In the genomic region with DNA sequence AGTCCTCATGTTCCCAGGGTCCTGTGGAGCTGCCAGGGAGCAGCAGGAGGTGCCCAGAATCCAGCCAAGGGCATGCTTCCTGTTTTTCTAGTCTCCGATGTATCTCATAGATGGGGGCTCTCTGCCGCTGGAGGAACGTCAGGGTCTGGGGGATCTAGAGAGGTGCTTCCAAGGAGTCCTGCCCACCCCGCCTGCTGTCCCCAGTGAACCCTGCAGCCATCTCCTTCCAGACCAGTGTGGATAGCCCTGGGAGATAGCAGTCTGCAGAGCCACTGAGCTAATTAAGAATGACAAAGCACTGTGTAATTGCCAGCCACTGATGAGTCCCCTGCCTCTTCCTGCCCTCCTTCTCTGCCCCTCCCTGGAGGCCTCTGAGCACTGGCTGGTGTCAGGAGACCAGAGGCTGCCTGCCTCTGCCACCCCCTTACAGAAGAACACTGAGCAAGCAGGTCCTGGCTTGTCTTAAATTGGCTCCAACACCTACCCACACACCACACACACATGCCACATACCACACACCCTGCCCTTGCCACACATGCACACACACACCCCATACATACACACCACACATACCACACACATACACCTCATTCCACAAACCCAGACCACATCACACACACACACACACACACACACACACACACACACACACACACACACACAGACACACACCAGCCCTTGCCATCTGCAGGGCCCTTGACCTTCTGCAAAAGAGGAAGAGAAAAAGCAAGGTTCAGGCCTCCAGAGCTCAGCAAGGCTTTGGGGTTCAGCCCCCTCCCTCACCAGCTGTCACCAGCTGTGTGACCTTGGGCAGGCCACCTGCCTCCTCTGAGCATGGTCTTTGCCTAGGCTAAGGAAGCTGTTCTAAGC, we compare ENCODE assay signal across 8 mouse cellular contexts. TPM values are rescaled to one million over a fixed set of nuclear protein-coding genes. Genes with fewer than 3 reads are reported as not detected.
DNase-seq lines count a peak whose midpoint lies in the region; ATAC-seq lines count a peak whose summit lies in the region.

No protein-coding gene starts in this region.

- H3K27me3 ChIP-seq in hindbrain, embryonic 13.5 days, result peaks cover 36% of the 10 kb centered on the region
- H3K27me3 ChIP-seq in hindbrain, embryonic 16.5 days (replicated peaks; ENCODE audit: control insufficient read depth, insufficient read depth, low read length), result peaks cover 9% of the 10 kb centered on the region; the same call in 1 of the 2 replicates
- H3K27me3 ChIP-seq in limb, embryonic 12.5 days, result peaks cover 16% of the 10 kb centered on the region
- no peaks in the 10 kb centered on the region for H3K27me3 ChIP-seq in stomach, embryonic 15.5 days (replicated peaks)
- H3K27me3 ChIP-seq in midbrain, embryonic 11.5 days (ENCODE audit: control insufficient read depth, insufficient read depth, low read length), result peaks cover 14% of the 10 kb centered on the region

- WGBS in hindbrain, embryonic 13.5 days, result 39% methylated on average over 4 of the region's 4 CpGs
- 26% methylated on average over 4 of the region's 4 CpGs for WGBS in hindbrain, embryonic 16.5 days
- 47% methylated on average over 4 of the region's 4 CpGs for WGBS in limb, embryonic 12.5 days
- WGBS in stomach, embryonic 15.5 days, result 49% methylated on average over 4 of the region's 4 CpGs
- 70% methylated on average over 4 of the region's 4 CpGs for WGBS in midbrain, embryonic 11.5 days

- peak; percentile 57 for DNase-seq in brain, adult 2 months (ENCODE audit: low read depth, low spot score)
- DNase-seq in kidney, postnatal 14 days, result no peak
- DNase-seq in midbrain, embryonic 11.5 days (ENCODE audit: low spot score, missing footprints), result no peak
- DNase-seq in frontal cortex, postnatal 14 days (ENCODE audit: low spot score in 2 of 2), result no peak

- H3K9ac ChIP-seq in hindbrain, embryonic 13.5 days, result 0 out of 2 replicates have a peak overlapping the region, but pooled peaks have one; percentile 19
- H3K9ac ChIP-seq in hindbrain, embryonic 16.5 days (ENCODE audit: low read depth, low read length), result no peak overlapping the region
- H3K9ac ChIP-seq in limb, embryonic 12.5 days (replicated peaks), result no peak overlapping the region
- no peak overlapping the region for H3K9ac ChIP-seq in stomach, embryonic 15.5 days
- H3K9ac ChIP-seq in midbrain, embryonic 11.5 days (ENCODE audit: low read length), result no peak overlapping the region

- H3K9me3 ChIP-seq in hindbrain, embryonic 13.5 days, result no peaks in the 10 kb centered on the region
- H3K9me3 ChIP-seq in hindbrain, embryonic 16.5 days (ENCODE audit: control insufficient read depth, low read length), result no peaks in the 10 kb centered on the region
- H3K9me3 ChIP-seq in limb, embryonic 12.5 days, result no peaks in the 10 kb centered on the region
- H3K9me3 ChIP-seq in stomach, embryonic 15.5 days, result no peaks in the 10 kb centered on the region
- H3K9me3 ChIP-seq in midbrain, embryonic 11.5 days (ENCODE audit: control insufficient read depth, low read length), result no peaks in the 10 kb centered on the region

- no peak overlapping the region for H3K4me3 ChIP-seq in hindbrain, embryonic 13.5 days
- no peak overlapping the region for H3K4me3 ChIP-seq in hindbrain, embryonic 16.5 days (ENCODE audit: low read length)
- no peak overlapping the region for H3K4me3 ChIP-seq in limb, embryonic 12.5 days (replicated peaks)
- no peak overlapping the region for H3K4me3 ChIP-seq in stomach, embryonic 15.5 days (replicated peaks)
- H3K4me3 ChIP-seq in midbrain, embryonic 11.5 days (ENCODE audit: low read depth, low read length), result no peak overlapping the region

- ATAC-seq in hindbrain, embryonic 13.5 days (ENCODE audit: low FRiP score), result no peak
- ATAC-seq in hindbrain, embryonic 16.5 days, result no peak
- ATAC-seq in limb, embryonic 12.5 days (ENCODE audit: insufficient number of reproducible peaks, insufficient read depth, low FRiP score, low TSS enrichment, low read depth), result peak; percentile 64; the same call in 1 of the 2 replicates
- peak; percentile 30; the same call in 1 of the 2 replicates for ATAC-seq in stomach, embryonic 15.5 days (ENCODE audit: insufficient read depth, low FRiP score, low read depth)
- ATAC-seq in midbrain, embryonic 11.5 days (ENCODE audit: low FRiP score), result no peak

- no peaks in the 10 kb centered on the region for H3K36me3 ChIP-seq in hindbrain, embryonic 13.5 days
- H3K36me3 ChIP-seq in hindbrain, embryonic 16.5 days (ENCODE audit: control insufficient read depth, insufficient read depth, low read length), result no peaks in the 10 kb centered on the region
- H3K36me3 ChIP-seq in limb, embryonic 12.5 days, result no peaks in the 10 kb centered on the region
- H3K36me3 ChIP-seq in stomach, embryonic 15.5 days, result no peaks in the 10 kb centered on the region
- H3K36me3 ChIP-seq in midbrain, embryonic 11.5 days (ENCODE audit: control insufficient read depth, insufficient read depth, low read length), result no peaks in the 10 kb centered on the region

- H3K4me1 ChIP-seq in hindbrain, embryonic 13.5 days (replicated peaks), result peaks cover 20% of the 10 kb centered on the region
- H3K4me1 ChIP-seq in hindbrain, embryonic 16.5 days (ENCODE audit: control insufficient read depth, insufficient read depth, low read depth, low read length), result peaks cover 7% of the 10 kb centered on the region
- peaks cover 24% of the 10 kb centered on the region for H3K4me1 ChIP-seq in limb, embryonic 12.5 days (replicated peaks)
- H3K4me1 ChIP-seq in stomach, embryonic 15.5 days, result peaks cover 21% of the 10 kb centered on the region; the same call in 1 of the 2 replicates
- H3K4me1 ChIP-seq in midbrain, embryonic 11.5 days (ENCODE audit: control insufficient read depth, insufficient read depth, low read length), result peaks cover 2% of the 10 kb centered on the region; the same call in 1 of the 2 replicates

- 0 out of 2 replicates have a peak overlapping the region, but pooled peaks have one; percentile 5 for H3K27ac ChIP-seq in hindbrain, embryonic 13.5 days
- no peak overlapping the region for H3K27ac ChIP-seq in hindbrain, embryonic 16.5 days (ENCODE audit: low read depth, low read length)
- no peak overlapping the region for H3K27ac ChIP-seq in limb, embryonic 12.5 days
- no peak overlapping the region for H3K27ac ChIP-seq in stomach, embryonic 15.5 days
- H3K27ac ChIP-seq in midbrain, embryonic 11.5 days (ENCODE audit: low read depth, low read length), result no peak overlapping the region

- no peak overlapping the region for H3K4me2 ChIP-seq in hindbrain, embryonic 13.5 days
- no peak overlapping the region for H3K4me2 ChIP-seq in hindbrain, embryonic 16.5 days (ENCODE audit: low read length)
- H3K4me2 ChIP-seq in limb, embryonic 12.5 days, result no peak overlapping the region
- no peak overlapping the region for H3K4me2 ChIP-seq in stomach, embryonic 15.5 days
- no peak overlapping the region for H3K4me2 ChIP-seq in midbrain, embryonic 11.5 days

RNA-seq across cellular contexts. Expression of a gene that starts 5.2 kb away (rescaled TPM):
- polyA plus RNA-seq in hindbrain, embryonic 13.5 days (2015; fragmentation: Nextera tagmentation; extraction: Ambion mirVana), result 2.9 and 4.1 TPM in 2 replicates
- polyA plus RNA-seq in hindbrain, embryonic 16.5 days (2015; fragmentation: Nextera tagmentation; extraction: Ambion mirVana), result 3.0 and 3.9 TPM in 2 replicates
- 21.7 and 23.3 TPM in 2 replicates for polyA plus RNA-seq in limb, embryonic 12.5 days (2016; fragmentation: Nextera tagmentation; extraction: Ambion mirVana)
- polyA plus RNA-seq in stomach, embryonic 15.5 days (2015; fragmentation: Nextera tagmentation; extraction: Ambion mirVana), result 19.6 and 20.8 TPM in 2 replicates
- 4.8 and 5.7 TPM in 2 replicates for polyA plus RNA-seq in midbrain, embryonic 11.5 days (2014; fragmentation: Nextera tagmentation; extraction: Ambion mirVana)

Comparison
In these comparisons a context has a peak if more than half of its experiments do, and no peak if none do; other contexts are left out.
1. ATAC-seq: peak in limb, embryonic 12.5 days (single experiment) and stomach, embryonic 15.5 days (single experiment); none in hindbrain, embryonic 13.5 days (single experiment), hindbrain, embryonic 16.5 days (single experiment) and midbrain, embryonic 11.5 days (single experiment).